Mouse (Mus musculus) cerebellum, adult (tissue): ENCODE measurements around the gene Xrcc1.
A peak's percentile ranks its signal among the peaks of the same experiment; 100 is the strongest.
"Not testable (repeated sequence)": the region's sequence is repeated elsewhere in the genome, so short reads cannot be mapped to it uniquely, and the experiment has no call there.

Experiments
- ATAC-seq: cut with Nextera tagmentation; 2 replicates; pipeline ENCODE4 v1.9.2; 2017; ENCODE audit warnings: mild to moderate bottlenecking, moderate library complexity, mixed read lengths; ENCODE audit not compliant: insufficient number of reproducible peaks, low FRiP score, low TSS enrichment

Gene Xrcc1

GRCm38 (mm10) chr7:24595464-24595863 lies 49.4 kb downstream of the Xrcc1 start:
- no peak for ATAC-seq

GRCm38 (mm10) chr7:24598121-24598520 lies 52.0 kb downstream of the Xrcc1 start:
- ATAC-seq, result no peak

DNA sequence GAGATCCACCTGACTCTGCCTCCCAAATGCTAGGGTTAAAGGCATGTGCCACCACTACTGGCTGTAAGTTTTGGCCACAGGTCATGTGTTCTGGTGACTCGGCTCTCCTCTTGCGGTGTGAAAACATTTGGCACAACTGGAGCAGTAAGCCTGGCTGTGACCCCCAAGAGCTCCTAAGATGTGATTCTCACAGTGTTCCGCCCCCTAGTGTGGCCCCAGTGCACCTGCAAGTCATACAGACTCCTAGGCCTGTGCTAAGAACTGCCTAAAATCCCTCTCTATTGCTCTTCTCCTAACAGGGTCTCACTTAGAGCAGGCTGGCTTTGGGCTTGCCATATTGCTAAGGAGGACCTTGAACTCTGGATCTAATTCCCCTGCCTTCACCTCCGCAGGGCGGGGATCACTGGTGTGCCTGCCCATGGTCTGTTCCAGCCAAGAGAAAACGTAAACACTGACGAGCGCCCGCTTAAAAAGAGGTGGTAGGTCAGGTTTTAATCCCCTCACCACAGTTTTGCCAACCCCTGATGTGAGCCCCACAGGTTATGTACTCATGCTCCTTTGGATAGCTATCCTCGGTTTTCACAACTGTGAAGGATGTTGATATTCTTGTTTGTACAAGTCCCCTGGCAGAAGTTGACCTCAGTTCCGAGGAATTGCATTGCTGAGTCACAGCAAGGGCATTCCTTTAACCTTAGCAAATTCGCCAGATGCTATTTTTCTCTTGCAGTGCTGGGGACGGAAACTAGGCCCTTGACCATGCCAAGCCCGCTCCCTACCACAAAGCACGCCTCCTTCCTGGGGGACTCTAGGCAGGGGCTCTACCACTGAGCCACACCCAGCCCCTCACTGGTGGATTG lies 53.4 kb downstream of the Xrcc1 start:
- ATAC-seq, result no peak

DNA sequence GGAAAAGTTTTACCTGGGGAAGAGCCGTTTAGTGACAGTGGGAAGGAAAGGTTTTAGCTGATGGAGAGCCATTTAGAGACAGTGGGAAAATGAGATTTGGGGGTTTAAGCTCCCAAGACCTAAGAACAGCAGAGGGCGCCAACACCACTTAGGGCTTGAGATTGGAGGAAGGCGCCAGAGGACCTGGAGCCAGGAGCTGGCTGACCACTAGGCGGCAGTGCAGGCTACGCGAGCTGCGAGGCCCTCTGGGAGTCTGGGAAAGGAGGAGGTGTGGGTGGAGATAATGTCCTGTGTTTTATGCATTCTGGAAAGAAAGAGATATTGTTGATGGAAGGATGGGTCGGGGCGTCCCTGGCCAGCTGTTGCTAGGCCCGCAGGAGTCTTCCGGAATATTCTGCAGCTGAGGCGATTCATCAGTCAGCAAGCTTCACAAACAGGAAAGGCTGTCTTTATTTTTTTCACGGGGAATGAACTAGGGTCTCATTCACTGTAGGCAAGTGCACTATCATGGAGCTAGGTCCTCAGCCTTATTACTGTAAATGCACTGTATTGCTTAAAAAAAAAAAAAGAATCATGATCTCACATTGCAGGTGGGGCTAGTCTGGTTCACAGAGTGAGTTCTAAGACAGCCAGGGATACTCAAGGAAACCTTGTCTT lies 55.0 kb downstream of the Xrcc1 start:
- ATAC-seq, result peak; percentile 89

- ATAC-seq, result no peak
Measured at GRCm38 (mm10) chr7:24605561-24605960, 59.5 kb downstream of the Xrcc1 start.

- no peak for ATAC-seq
Measured at GRCm38 (mm10) chr7:24606046-24606445, 60.0 kb downstream of the Xrcc1 start.

DNA sequence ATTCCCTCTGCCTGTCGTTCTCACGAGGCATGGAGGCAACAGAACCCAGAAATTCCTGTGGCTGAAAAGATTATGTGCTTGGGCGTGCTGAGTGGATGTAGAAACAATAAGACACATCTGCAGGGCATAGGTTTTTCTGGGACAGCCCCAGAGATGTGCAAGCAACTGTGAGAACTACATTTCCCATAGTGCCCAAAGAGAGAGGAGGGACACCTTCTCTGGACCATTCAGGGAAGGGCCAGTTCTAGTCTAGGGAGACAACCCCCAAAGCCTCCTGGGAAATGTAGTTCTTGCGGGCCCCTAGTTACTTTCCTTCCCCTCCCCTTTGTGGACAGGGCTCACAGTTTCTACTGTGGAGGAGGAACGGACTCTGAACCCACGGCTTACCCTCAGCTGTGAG lies 61.9 kb downstream of the Xrcc1 start:
- peak; percentile 52; the same call in 1 of the 2 replicates for ATAC-seq

DNA sequence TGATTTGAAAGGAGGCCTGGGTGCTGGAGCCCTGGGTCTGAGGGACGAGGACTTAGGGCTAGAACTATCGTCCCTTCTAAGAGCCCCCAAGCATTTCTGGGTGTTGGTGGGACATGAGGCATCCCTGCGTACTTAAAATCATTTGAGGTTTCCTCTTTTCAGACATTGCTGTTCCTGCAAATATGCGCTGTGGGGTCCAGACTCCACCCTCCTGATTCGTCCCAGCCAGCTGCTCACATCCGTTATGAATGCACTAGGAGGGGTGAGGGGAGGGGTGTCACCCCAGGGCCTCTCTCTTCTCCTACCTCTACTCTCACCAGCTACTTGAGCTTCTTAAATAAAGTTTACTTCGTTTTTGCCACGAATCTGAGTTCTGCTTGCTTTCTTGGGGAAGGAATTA lies 62.5 kb downstream of the Xrcc1 start:
- ATAC-seq, result no peak

GRCm38 (mm10) chr7:24610144-24610878 lies 64.2 kb downstream of the Xrcc1 start, which contains the start of gene Phldb3:
Phldb3 (plus strand) TSS chr7:24610763.
- no peak for ATAC-seq

- no peak for ATAC-seq
Measured at GRCm38 (mm10) chr7:24610879-24611494, 64.9 kb downstream of the Xrcc1 start.

DNA sequence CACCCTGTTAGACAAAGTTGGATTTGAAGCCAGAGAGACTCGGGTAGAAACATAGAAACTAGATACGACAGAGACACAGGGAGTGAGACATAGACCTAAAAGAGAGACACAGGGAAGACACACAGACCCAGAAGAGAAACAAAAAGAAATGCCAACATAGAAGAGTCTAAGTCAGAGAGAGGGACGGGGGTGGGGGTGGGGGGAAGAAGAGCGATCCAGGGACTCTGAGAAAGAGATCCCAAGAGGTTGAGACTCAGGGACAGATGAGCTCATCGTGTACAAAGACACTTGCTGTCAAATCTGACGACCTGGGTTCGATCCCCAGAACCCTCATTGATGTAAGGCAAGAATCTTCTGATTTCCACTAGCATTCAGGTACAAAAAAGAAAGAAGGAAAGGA lies 65.6 kb downstream of the Xrcc1 start:
- ATAC-seq, result no peak

GRCm38 (mm10) chr7:24612308-24612910 lies 66.3 kb downstream of the Xrcc1 start:
- no peak for ATAC-seq

DNA sequence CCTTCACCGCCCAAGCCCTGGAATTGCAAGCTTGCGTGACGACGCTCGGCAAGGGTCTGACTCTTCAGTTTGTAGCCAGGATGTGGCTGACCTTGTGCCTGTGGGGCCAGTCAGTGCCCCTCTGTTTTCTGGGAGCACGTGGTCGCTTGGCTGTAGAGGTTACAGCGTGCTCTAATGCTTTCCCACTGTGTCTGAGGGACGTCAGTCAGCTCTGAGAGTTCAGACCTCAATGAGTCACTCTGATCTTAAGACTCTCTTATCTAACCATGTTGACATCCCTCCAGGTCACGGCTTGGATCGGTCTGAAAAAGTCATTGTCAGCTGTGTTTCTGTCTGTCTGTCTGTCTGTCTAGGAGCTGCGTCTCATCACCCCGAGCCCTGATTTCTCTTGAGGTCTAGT lies 68.7 kb downstream of the Xrcc1 start:
- ATAC-seq, result no peak

DNA sequence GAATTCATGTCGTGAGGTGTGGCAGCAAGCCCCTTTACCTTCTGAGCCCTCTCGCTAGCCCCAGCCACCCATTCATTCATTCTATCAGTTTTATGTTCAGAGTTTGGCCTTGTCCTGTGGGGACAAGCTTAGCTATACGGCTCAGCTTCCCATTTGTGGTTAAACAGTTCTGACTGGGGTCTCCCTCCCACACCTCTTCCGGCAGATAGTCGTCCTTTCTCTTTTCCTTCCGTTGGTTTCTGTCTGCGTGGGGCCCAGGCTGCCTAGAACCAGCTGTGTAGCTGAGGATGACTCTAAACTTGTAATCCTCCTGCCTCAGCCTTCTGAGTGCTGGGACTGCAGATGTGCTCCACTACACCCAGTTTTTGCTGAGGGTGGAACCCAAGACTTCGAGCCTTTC lies 71.7 kb downstream of the Xrcc1 start:
- no peak for ATAC-seq

GRCm38 (mm10) chr7:24618374-24618773 lies 72.3 kb downstream of the Xrcc1 start:
- not testable (repeated sequence) for ATAC-seq

- no peak for ATAC-seq
Measured at GRCm38 (mm10) chr7:24619671-24620397, 73.7 kb downstream of the Xrcc1 start.

- ATAC-seq, result no peak
Measured at GRCm38 (mm10) chr7:24621193-24621592, 75.1 kb downstream of the Xrcc1 start.

DNA sequence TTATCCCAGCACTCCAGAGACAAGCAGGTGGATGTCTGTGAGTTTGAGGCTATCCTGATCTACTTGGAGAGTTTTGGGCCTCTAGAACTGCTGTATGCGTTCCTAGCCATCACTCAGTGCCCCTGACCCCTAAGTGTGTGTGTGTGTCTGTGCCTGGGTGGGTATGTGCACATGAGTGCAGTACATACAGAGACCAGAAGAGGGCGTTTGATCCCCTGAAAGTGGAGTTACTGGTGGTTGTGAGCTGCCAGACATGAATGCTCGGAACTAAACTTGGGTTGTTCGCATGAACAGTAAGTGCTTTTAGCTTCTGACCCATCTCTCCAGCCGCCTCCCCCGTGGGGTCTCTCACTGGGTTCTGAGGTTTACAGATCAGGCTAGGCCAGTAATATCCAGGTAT lies 76.9 kb downstream of the Xrcc1 start:
- no peak for ATAC-seq
